In the genomic region with DNA sequence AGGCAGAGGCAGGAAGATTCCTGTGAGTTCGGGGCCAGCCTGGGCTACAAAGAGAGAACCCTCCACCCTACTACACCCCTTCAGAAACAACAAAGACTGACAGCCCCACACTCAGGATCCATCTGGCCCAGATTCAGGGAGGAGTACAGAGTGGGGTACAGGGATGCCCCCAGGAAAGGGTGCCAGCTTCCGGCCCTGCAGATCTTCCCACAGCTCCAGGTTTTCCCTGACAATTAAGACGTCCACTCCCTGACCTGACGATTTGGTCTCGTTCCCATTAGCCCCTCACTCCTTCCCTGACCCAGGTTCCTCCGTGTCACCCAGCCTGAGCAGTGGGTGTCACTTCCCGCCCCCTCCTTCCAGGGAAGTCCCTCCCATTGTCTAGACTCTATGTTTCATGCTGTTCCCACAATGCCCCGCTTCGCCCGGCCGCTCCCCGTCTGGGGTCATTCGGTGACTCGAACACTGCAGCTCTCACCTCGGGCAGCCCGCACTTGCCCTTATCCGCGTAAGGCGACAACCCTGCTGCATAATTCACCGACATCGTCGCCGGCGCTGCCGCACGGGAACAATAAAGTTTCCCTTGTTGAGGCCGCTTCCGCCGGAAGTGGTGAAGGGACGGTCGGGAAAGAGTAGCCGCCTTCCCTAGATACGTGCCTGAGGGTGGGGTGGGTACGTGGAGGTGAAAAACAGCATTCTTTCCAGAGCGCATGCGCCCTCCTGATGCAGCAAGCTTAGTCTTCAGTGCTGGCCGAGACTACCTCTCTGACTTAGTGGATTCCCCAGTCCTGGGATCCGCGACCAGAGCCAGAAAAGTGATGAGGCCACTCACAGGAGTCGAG, we compare ENCODE assay signal across 8 mouse cellular contexts. TPM values are rescaled to one million over a fixed set of nuclear protein-coding genes. Genes with fewer than 3 reads are reported as not detected.
DNase-seq lines count a peak whose midpoint lies in the region; ATAC-seq lines count a peak whose summit lies in the region.

Sirt6 (minus strand) TSS at position 804 of the 842 bp plus-strand sequence.

- WGBS in hindbrain, embryonic 12.5 days, result 6% methylated on average over 40 of the region's 40 CpGs

- H3K4me3 ChIP-seq in hindbrain, embryonic 12.5 days, result peak within 1 kb of the TSS; percentile 69

- peaks cover 37% of the 10 kb centered on the region for H3K36me3 ChIP-seq in hindbrain, embryonic 12.5 days

- H3K9ac ChIP-seq in hindbrain, embryonic 12.5 days, result peak within 1 kb of the TSS; percentile 86

- peak; percentile 87 for ATAC-seq in hindbrain, embryonic 12.5 days (ENCODE audit: low FRiP score)

- peak within 1 kb of the TSS; percentile 76 for H3K4me2 ChIP-seq in hindbrain, embryonic 12.5 days (replicated peaks)

- peaks cover 6% of the 10 kb centered on the region; the same call in 1 of the 2 replicates for H3K27me3 ChIP-seq in hindbrain, embryonic 12.5 days

- H3K4me1 ChIP-seq in hindbrain, embryonic 12.5 days, result peaks cover 19% of the 10 kb centered on the region

- no peaks in the 10 kb centered on the region for H3K9me3 ChIP-seq in hindbrain, embryonic 12.5 days (replicated peaks)

- H3K27ac ChIP-seq in hindbrain, embryonic 12.5 days, result peak within 1 kb of the TSS; percentile 92

- peak; percentile 96 for DNase-seq in Muller cell, postnatal 12 days (ENCODE audit: inconsistent ontology term)
- DNase-seq in cerebellum, adult 9-11 months, result peak; percentile 98
- peak; percentile 89 to 91 for DNase-seq in frontal cortex, postnatal 10 days (ENCODE audit: low spot score in 2 of 2)
- DNase-seq in layer of hippocampus, postnatal 14 days (ENCODE audit: low spot score in 2 of 2), result peak; percentile 92 to 95
- DNase-seq in lung, postnatal 14 days, result peak; percentile 93
- DNase-seq in retina, adult 2 months (ENCODE audit: low read depth, low spot score), result peak; percentile 94
- DNase-seq in thymus, postnatal 36 days, result peak; percentile 90 to 94

RNA-seq across cellular contexts. Expression of gene Sirt6, which starts in this region (rescaled TPM):
- 52.7 and 55.5 TPM in 2 replicates for polyA plus RNA-seq in hindbrain, embryonic 12.5 days (2016; fragmentation: Nextera tagmentation; extraction: Ambion mirVana)
- 10 to 100 TPM; 27.8 to 30.3 TPM for total RNA-seq in layer of hippocampus, postnatal 14 days (2021)

Comparison
In these comparisons a context has a peak if more than half of its experiments do, and no peak if none do; other contexts are left out.
1. Peak in every context shown above with its lines: DNase-seq, ATAC-seq, H3K4me3 ChIP-seq and H3K27ac ChIP-seq.